Comparison of ENCODE assay signal across 8 mouse cellular contexts in genomic region chr13:46517211-46517685, GRCm38 (mm10). TPM values are rescaled to one million over a fixed set of nuclear protein-coding genes. Genes with fewer than 3 reads are reported as not detected.
DNase-seq lines count a peak whose midpoint lies in the region; ATAC-seq and TF ChIP-seq lines count a peak whose summit lies in the region.
"Had no signal": no experiment of that assay in that cellular context is flagged by ENCODE, and none has a peak within 500 bp of the region (broad histone marks: within the 10 kb centered on the region; RNA-seq: fewer than 3 reads in every experiment).

No protein-coding gene starts in this region.

- TF ChIP-seq POLR2A in cortical plate, adult 2 months (IDR thresholded peaks at IDR 0.05; ENCODE audit: extremely low read depth, insufficient read depth, low read length): no peak

- peaks cover 13% of the 10 kb centered on the region for H3K4me1 ChIP-seq in cortical plate, adult 2 months (ENCODE audit: control insufficient read depth, insufficient read depth, low read length)
- H3K4me1 ChIP-seq in heart, embryonic 15.5 days (replicated peaks): peaks cover 44% of the 10 kb centered on the region

- H3K36me3 ChIP-seq in heart, embryonic 15.5 days: no peaks in the 10 kb centered on the region

- ATAC-seq in heart, embryonic 15.5 days (replicated peaks; ENCODE audit: insufficient number of reproducible peaks, insufficient read depth, low FRiP score, low read depth): 0 out of 2 replicates have a peak, but pooled peaks have one; percentile 11
- ATAC-seq in erythroid progenitor cell, adult 5-6 weeks (replicated peaks; ENCODE audit: low FRiP score, poor library complexity, severe bottlenecking): no peak

- no peak overlapping the region for H3K4me2 ChIP-seq in heart, embryonic 15.5 days

- intact Hi-C loops in left cerebral cortex, postnatal 25 days (cut with DNase I): loop anchor here (5.0 kb wide), 1 partner anchor 55 kb away; no protein-coding TSS in a partner anchor

- no peak overlapping the region for H3K4me3 ChIP-seq in cortical plate, adult 2 months (ENCODE audit: insufficient read depth, low read length)
- H3K4me3 ChIP-seq in heart, embryonic 15.5 days: no peak overlapping the region

- no peak overlapping the region for H3K9ac ChIP-seq in heart, embryonic 15.5 days

- 23% methylated on average over 4 of the region's 4 CpGs for WGBS in heart, embryonic 15.5 days

- H3K9me3 ChIP-seq in heart, embryonic 15.5 days (replicated peaks): no peaks in the 10 kb centered on the region

- H3K27me3 ChIP-seq in heart, embryonic 15.5 days: no peaks in the 10 kb centered on the region

- peak overlapping the region; percentile 1; the same call in 1 of the 2 replicates for H3K27ac ChIP-seq in cortical plate, adult 2 months (ENCODE audit: insufficient read depth, low read length)
- H3K27ac ChIP-seq in heart, embryonic 15.5 days: peak overlapping the region; percentile 91
- H3K27ac ChIP-seq: macrophage had no signal

- peak; percentile 53 for DNase-seq in cerebellum, adult 11-12 months
- peak; percentile 81 to 97 for DNase-seq in left cerebral cortex, postnatal 25 days (ENCODE audit: low spot score in 2 of 2)
- no peak for DNase-seq in ovary, postnatal 14 days (ENCODE audit: low spot score)
- DNase-seq in adrenal gland, postnatal 4 days (ENCODE audit: low spot score in 2 of 2): no peak

- TF ChIP-seq CTCF in cortical plate, adult 2 months (IDR thresholded peaks at IDR 0.05; ENCODE audit: extremely low read depth, insufficient read depth, low read length): no peak

RNA-seq across cellular contexts. Expression of gene Cap2, which starts 15.6 kb away (rescaled TPM):
- 213 and 221 TPM in 2 replicates for polyA plus RNA-seq in cortical plate, adult 2 months (2012; rRNA removed)
- polyA plus RNA-seq in heart, embryonic 15.5 days (2015; fragmentation: Nextera tagmentation; extraction: Ambion mirVana): 139 and 172 TPM in 2 replicates
- 100 to 1,000 TPM; 252 to 280 TPM for total RNA-seq in left cerebral cortex, postnatal 25 days (2021)
- 10 to 100 TPM in 1 of 2 experiments, 1 to 10 TPM in 1; 3.5 to 10.8 TPM for total RNA-seq in adrenal gland, postnatal 4 days (2021)
- not detected in 2 replicates for total RNA-seq in erythroid progenitor cell, adult 5-6 weeks (2015; ENCODE audit: low replicate concordance)
- 2.3 TPM in 1 of 2 replicates, not detected in the other for total RNA-seq in erythroid progenitor cell, adult 5-6 weeks (2017; ENCODE audit: low replicate concordance)

Comparison
In these comparisons a context has a peak if more than half of its experiments do, and no peak if none do; other contexts are left out.
1. DNase-seq: peak in cerebellum, adult 11-12 months (single experiment) and left cerebral cortex, postnatal 25 days (2 of 2); none in ovary, postnatal 14 days (single experiment) and adrenal gland, postnatal 4 days (0 of 2).
2. RNA of gene Cap2, which starts 15.6 kb away (total RNA-seq): 252 to 280 TPM in left cerebral cortex, postnatal 25 days; 3.5 to 10.8 TPM in adrenal gland, postnatal 4 days and 2.3 TPM in erythroid progenitor cell, adult 5-6 weeks; every median in the first group is over 10 times any median in the second.